Mouse (Mus musculus) G1E (cell line): ENCODE measurements around the gene Spata17. TPM values are rescaled to one million over a fixed set of nuclear protein-coding genes. Genes with fewer than 3 reads are reported as not detected.

Source experiments
- ATAC-seq: 2 replicates; pipeline ENCODE4 v1.8.0; 2016; ENCODE audit warnings: mild to moderate bottlenecking; ENCODE audit not compliant: insufficient number of reproducible peaks, poor library complexity, low FRiP score, severe bottlenecking; ENCODE audit errors: extremely low read depth
- DNase-seq: peaks from one replicate; pipeline ENCODE4 v3.0.0; 2012; ENCODE audit warnings: low spot score
- H3K27me3 ChIP-seq: 2 replicates; pipeline ENCODE4 v1.6.1; 2012; ENCODE audit warnings: mild to moderate bottlenecking, low read length, inconsistent platforms; ENCODE audit not compliant: insufficient read depth
- H3K36me3 ChIP-seq: replicated peaks from 2 replicates; pipeline ENCODE3; 2012; ENCODE audit warnings: mild to moderate bottlenecking, inconsistent platforms
- H3K4me1 ChIP-seq: 2 replicates; pipeline ENCODE4 v1.6.1; 2012; ENCODE audit warnings: low read depth, low read length, inconsistent platforms, mixed read lengths; ENCODE audit not compliant: insufficient read depth
- H3K4me3 ChIP-seq: 2 replicates; pipeline ENCODE4 v1.5.1; 2012; ENCODE audit warnings: low read depth, mild to moderate bottlenecking, inconsistent platforms, low read length, moderate library complexity, mixed read lengths
- H3K9me3 ChIP-seq: replicated peaks from 2 replicates; pipeline ENCODE4 v1.6.1; 2012; ENCODE audit warnings: inconsistent platforms
- CTCF ChIP-seq: IDR thresholded peaks from 2 replicates; pipeline ENCODE4 v1.5.1; 2012; ENCODE audit warnings: low read depth, low read length, inconsistent platforms, mixed read lengths
- GATA1 ChIP-seq: IDR thresholded peaks from 2 replicates; pipeline ENCODE4 v1.6.1; 2012; ENCODE audit warnings: borderline replicate concordance, low read length, inconsistent platforms, mixed read lengths
- GATA2 ChIP-seq: IDR thresholded peaks from 2 replicates; pipeline ENCODE4 v1.6.1; 2012; ENCODE audit warnings: low read depth, low read length, inconsistent platforms, borderline replicate concordance
- POLR2AphosphoS5 ChIP-seq: IDR thresholded peaks from 2 replicates; pipeline ENCODE4 v1.6.1; 2012; ENCODE audit warnings: low read depth, low read length, inconsistent platforms; ENCODE audit not compliant: insufficient replicate concordance
- TAL1 ChIP-seq: conservative IDR thresholded peaks from 2 replicates; pipeline ENCODE4 v1.6.1; 2012; ENCODE audit warnings: low read depth, low read length, inconsistent platforms, mixed read lengths
- polyA plus RNA-seq: library from polyadenylated mRNA; stranded (reverse); fragments of >175 nt; gene quantifications from 2 replicates; pipeline ENCODE4 v1.2.3, GENCODE M21; 2012
- total RNA-seq, 2 experiments: library from RNA; stranded (forward) in 1 of 2; stranded (reverse) in 1 of 2; fragments of 200-1000 nt in 1 of 2; fragments of >200 nt in 1 of 2; fragmentation: Nextera tagmentation in 1 of 2; gene quantifications; 2 replicates each; pipeline ENCODE4 v1.2.3; 2014 to 2017

Spata17 gene
- total and polyA plus RNA-seq, 3 experiments, result 0.66 to 3.8 TPM; not detected in 1

DNA sequence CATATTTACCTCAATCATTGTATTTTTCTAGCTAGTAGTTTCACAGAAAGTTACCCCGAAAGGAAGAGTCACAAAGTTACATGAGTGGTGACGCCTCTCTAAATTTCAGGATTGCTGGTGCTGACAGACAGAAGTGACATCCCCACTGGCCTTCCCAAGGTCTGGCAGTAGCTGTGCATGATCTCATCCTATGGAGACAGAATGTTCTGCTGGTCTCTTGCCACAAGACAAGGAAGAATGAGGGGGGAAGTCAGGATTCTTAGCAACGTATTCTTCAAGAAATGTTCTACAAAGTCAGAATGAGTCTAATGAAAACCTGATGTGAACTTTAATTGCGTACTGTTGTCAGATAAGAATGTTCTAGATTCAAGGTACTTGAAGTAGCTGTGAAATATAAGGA lies 179.5 kb downstream of the Spata17 start:
- TF ChIP-seq CTCF, result no peak
- TF ChIP-seq GATA2, result no peak
- no peak for TF ChIP-seq TAL1
- no peak for TF ChIP-seq GATA1
- TF ChIP-seq POLR2AphosphoS5, result no peak
- no peak for ATAC-seq
- H3K36me3 ChIP-seq, result no peaks in the 10 kb centered on the region

DNA sequence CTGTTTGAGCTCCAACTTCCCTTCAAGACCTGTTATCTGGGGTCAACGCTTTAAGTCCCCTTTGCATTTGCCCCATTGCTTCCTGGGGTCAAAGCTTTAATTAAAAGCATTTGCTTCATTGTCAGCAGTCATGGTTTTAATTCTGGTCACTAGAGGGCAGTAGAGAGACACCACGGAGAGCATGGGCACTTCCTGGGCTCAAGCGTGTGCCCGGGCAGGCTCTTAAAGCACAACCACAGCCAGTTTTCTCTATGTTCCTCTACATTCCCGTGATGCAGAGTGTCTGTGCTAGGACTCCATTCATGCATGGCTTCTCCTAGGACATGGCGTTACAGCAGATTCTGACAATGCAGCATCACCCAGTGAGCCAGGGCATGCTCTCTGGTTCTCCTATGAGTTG lies 183.5 kb downstream of the Spata17 start:
- H3K4me1 ChIP-seq, result no peaks in the 10 kb centered on the region
- DNase-seq, result no peak
- no peaks in the 10 kb centered on the region for H3K36me3 ChIP-seq
- H3K27me3 ChIP-seq, result no peaks in the 10 kb centered on the region
- no peak overlapping the region for H3K4me3 ChIP-seq
- peaks cover 40% of the 10 kb centered on the region for H3K9me3 ChIP-seq
- ATAC-seq, result no peak
- no peak for TF ChIP-seq POLR2AphosphoS5
- peak; percentile 17; the same call in 1 of the 2 replicates for TF ChIP-seq CTCF
- TF ChIP-seq GATA2, result no peak

More for the DNA sequence above, 179.5 kb downstream of the Spata17 start:
- Histone ChIP-seq H3K27me3 (no peaks in the 10 kb centered on the region), H3K9me3 (peaks cover 56% of the 10 kb centered on the region), H3K4me1 (no peaks in the 10 kb centered on the region), H3K4me3 (no peak overlapping the region)
- no peak for DNase-seq

DNA sequence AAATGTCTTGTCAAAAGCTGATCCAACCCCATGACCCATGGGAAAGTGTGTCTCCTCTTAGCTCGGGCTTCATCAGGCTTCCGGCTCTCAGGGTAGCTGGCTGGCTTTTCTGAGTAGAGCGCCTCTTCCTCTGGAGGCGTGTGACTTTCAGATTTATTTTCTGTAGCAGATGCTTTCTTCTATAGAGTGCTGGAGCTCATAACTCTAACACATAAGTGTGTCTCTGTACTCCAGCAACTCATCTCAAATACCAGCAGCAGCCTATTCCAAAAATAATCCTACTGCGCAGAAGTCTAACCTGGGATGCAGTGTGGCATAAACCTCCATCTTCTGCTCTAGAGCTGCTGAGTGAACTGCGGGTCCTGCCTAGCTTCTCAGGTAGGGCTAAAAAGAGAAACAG lies 186.4 kb downstream of the Spata17 start:
- no peaks in the 10 kb centered on the region for H3K36me3 ChIP-seq
- H3K9me3 ChIP-seq, result peaks cover 40% of the 10 kb centered on the region
- no peaks in the 10 kb centered on the region for H3K4me1 ChIP-seq
- no peak overlapping the region for H3K4me3 ChIP-seq
- ATAC-seq, result no peak
- DNase-seq, result no peak
- TF ChIP-seq GATA2, result no peak
- no peaks in the 10 kb centered on the region for H3K27me3 ChIP-seq

DNA sequence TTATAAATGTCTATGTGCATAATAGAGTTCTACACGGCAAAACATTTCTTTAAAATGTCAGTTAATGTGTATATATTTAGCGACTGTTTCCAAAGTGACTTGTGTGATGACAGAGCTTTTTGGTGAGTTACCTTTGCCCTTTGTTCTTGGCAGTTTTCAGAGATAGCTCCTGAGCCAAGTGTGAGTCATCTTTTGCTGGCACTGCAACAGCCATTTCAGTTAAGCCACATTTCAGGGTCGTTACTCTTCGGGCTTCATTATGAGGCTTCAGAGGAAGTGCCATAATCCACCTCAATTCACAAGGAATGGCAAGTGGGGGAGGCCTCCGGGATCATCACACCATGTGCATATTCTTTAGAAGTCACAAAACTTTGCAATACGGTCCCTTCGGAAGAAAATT lies 195.3 kb downstream of the Spata17 start:
- peaks cover 43% of the 10 kb centered on the region for H3K9me3 ChIP-seq
- no peak overlapping the region for H3K4me3 ChIP-seq
- H3K27me3 ChIP-seq, result no peaks in the 10 kb centered on the region
- TF ChIP-seq CTCF (no peak), TAL1 (no peak), GATA2 (no peak), POLR2AphosphoS5 (no peak), GATA1 (no peak)
- ATAC-seq (no peak), DNase-seq (no peak)
- no peaks in the 10 kb centered on the region for H3K4me1 ChIP-seq
- no peaks in the 10 kb centered on the region for H3K36me3 ChIP-seq

DNA sequence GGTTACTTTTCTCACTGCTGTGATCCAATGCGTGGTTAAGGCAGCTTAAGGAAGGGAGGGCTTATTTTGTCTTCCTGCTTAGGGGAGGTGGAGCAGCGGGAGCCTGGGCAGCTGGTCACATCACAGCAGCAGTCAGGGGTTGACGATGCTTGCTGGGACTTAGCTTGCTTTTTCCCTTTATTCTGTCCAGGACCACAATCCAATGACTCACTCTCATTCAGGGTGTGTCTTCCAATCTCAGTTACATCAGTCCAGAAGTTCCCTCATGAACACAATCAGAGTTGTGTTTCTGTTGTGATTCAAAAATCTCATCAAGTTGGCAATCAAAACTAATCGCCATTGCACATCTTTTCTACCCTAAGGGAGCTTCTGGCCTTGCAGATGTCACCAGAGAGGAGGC lies 199.1 kb downstream of the Spata17 start:
- ATAC-seq, result no peak

DNA sequence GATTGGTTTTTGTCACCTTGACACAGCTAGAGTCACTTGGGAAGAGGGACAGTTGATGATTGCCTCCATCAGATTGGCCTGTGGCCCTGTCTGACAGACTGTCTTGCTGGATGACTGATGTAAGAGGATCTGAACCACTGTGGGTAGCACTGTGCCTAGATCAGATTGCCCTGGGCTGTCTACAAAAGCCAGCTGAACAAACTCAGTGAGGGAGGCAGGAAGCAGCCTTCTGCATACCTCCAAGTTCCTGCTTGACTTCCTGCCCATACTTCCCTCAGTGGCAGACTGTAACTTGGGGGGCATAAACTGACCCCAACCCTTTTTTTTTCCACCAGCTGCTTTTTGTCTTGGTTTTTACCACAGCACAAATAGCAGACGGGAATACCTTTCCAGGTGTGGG lies 199.6 kb downstream of the Spata17 start:
- DNase-seq (no peak), ATAC-seq (no peak)
- no peaks in the 10 kb centered on the region for H3K4me1 ChIP-seq
- H3K36me3 ChIP-seq, result no peaks in the 10 kb centered on the region
- TF ChIP-seq POLR2AphosphoS5 (no peak), GATA1 (no peak), CTCF (no peak), GATA2 (no peak), TAL1 (no peak)
- H3K27me3 ChIP-seq, result no peaks in the 10 kb centered on the region
- peaks cover 60% of the 10 kb centered on the region for H3K9me3 ChIP-seq
- no peak overlapping the region for H3K4me3 ChIP-seq

More for the DNA sequence above, 199.1 kb downstream of the Spata17 start:
- Histone ChIP-seq H3K27me3 (no peaks in the 10 kb centered on the region), H3K36me3 (no peaks in the 10 kb centered on the region), H3K4me1 (no peaks in the 10 kb centered on the region), H3K4me3 (no peak overlapping the region), H3K9me3 (peaks cover 60% of the 10 kb centered on the region)
- DNase-seq, result no peak
- TF ChIP-seq TAL1 (no peak), CTCF (no peak), POLR2AphosphoS5 (no peak), GATA1 (no peak), GATA2 (no peak)

DNA sequence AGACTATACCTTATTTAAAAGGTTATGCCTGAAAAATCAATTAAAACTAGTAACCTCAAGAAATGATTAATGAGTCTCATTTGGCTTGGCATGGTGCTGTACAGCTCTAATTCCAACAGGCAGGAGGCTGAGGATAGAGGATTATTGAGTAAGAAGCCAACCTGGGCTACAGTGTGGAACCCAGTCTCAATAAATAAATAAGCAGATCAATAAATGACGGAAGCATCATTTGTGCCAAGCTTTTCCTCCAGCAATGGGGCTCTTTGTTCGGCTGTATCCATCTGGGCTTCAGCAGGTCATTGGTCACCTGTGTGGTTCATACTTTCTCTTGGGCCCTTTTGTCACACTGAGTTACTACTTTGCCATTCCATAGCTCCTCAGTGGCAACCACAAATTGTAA lies 201.1 kb downstream of the Spata17 start:
- Histone ChIP-seq H3K4me3 (no peak overlapping the region), H3K36me3 (no peaks in the 10 kb centered on the region), H3K27me3 (no peaks in the 10 kb centered on the region), H3K4me1 (no peaks in the 10 kb centered on the region), H3K9me3 (peaks cover 63% of the 10 kb centered on the region)
- no peak for TF ChIP-seq TAL1
- no peak for TF ChIP-seq GATA2
- TF ChIP-seq GATA1, result no peak
- TF ChIP-seq POLR2AphosphoS5, result no peak
- no peak for TF ChIP-seq CTCF
- ATAC-seq, result no peak
- no peak for DNase-seq
